Mouse (Mus musculus): ENCODE results near the gene 4930579G24Rik.

The 4930579G24Rik gene

DNA sequence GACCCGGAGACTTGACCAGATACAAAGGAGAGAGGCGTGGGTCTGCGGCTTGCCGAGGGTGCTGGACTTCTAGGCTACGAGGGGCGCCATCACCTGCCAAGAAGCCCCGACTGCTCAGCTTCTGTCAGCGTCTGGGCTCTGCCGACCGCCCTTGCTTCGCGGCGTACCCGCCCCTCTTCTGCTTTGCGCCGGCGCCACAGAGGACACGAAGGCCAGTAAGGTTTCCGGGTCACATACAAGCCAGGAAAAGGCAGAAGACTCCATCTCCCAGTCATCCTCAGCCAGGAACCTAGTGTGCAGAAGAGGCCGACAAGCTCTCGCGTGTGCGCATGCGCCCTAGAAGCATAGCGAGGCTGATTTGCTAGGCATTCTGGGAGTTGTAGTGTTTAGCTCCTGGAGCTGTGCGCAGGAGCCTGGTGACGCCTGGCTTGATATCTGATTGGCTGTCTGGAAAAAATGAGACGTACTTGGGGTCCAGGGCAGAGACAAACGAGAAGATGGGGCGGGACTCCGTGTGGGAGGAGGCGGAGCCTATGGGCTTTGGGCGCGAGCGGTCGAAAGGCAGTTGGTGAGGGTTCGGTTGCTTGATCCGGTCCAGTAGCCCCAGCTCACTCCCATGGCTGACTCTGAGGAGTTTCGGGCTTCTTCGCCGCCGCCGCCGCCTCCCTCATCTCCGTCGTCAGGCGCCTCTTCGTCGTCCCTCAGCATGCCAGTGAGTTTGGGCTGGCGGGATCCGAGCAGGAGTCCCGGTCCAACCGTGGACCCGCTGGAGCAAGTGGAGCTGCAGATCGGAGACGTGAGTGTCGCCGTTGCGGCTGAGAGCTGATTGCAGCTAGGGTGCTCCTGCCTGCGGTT lies at the start of gene 4930579G24Rik:
Gene 4930579G24Rik, plus strand, starts transcription at position 519 of the 855 bp plus-strand sequence.
- in situ Hi-C loops (cut with MboI, MseI): no loop called here

DNA sequence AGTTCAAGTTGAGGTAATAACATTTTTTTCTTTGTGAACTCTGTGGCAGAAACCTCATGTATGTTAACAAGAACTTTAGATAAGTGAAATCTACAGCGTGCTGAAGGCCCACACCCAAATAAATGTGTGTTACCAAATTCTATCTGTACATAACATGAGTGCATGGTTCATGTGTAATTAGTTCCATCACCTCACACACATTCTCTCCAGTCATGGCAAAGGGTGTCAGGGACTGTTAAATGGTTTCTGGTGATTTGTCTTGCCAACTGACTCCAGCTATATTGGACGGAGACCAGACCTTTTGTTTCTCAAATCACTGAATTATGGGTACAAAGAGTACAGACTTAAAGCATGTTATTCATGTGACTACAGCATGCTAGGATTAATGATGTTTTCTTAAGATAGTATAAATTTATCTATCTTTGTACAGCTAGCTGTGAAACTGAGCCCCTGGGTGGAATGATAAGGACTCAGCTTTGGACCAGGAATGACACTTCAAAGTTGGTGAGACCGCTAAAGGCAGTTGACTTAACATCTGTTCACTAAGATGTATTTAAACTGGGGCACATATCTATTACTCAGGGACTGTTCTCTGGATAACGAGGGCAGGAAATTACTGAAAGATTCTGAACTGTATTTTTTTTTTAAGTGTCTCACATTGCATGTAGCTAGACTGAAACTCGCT lies 48.8 kb upstream of the 4930579G24Rik start:
- in situ Hi-C loops (cut with MboI, MseI): loop anchor here (5.0 to 10.0 kb wide), 2 partner anchors 83 to 355 kb away; no protein-coding TSS in a partner anchor

DNA sequence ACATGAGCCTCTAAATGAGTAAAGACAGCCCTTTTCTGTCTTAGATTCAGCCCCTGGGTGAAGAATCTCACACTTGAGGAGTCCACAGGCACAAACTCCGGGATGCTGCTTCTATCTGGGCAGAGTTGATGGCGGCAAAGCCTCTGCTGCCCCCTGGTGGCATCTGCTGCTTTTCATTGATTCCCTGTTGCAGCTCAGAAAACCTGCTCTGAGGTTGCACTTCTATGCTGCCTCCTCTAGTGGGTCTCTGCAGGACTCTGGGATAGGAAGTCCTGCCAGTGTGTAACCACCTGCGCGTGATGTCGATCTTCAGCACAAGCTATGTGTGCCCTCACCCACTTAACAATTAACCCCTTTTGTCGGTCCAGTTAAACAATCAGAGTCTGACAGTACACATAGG lies 42.1 kb upstream of the 4930579G24Rik start:
- in situ Hi-C loops (cut with MboI, MseI): loop anchor here (5.0 to 10.0 kb wide), 3 partner anchors 362 to 630 kb away; no protein-coding TSS in a partner anchor

DNA sequence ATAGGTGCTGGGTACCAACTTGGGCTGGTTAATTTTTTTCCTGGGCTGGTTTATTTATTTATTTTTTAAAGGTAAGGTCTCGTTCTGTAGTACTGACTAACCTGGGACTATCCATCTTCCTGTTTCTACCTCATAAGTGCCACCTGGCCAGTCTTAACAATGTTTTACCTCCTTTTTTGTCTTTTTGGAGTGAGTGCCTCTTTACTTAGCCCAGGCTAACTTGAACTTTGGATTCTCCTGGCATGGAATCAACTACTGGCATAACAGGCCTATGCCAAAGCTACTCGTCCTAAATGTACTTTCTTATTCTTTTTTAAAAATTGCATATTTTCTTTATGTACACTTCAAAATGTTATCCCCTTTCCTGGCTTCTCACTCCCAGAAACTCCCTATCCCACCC lies 39.2 kb upstream of the 4930579G24Rik start:
- in situ Hi-C loops (cut with MboI, MseI): loop anchor here (5.0 to 10.0 kb wide), 4 partner anchors 365 to 632 kb away; no protein-coding TSS in a partner anchor

DNA sequence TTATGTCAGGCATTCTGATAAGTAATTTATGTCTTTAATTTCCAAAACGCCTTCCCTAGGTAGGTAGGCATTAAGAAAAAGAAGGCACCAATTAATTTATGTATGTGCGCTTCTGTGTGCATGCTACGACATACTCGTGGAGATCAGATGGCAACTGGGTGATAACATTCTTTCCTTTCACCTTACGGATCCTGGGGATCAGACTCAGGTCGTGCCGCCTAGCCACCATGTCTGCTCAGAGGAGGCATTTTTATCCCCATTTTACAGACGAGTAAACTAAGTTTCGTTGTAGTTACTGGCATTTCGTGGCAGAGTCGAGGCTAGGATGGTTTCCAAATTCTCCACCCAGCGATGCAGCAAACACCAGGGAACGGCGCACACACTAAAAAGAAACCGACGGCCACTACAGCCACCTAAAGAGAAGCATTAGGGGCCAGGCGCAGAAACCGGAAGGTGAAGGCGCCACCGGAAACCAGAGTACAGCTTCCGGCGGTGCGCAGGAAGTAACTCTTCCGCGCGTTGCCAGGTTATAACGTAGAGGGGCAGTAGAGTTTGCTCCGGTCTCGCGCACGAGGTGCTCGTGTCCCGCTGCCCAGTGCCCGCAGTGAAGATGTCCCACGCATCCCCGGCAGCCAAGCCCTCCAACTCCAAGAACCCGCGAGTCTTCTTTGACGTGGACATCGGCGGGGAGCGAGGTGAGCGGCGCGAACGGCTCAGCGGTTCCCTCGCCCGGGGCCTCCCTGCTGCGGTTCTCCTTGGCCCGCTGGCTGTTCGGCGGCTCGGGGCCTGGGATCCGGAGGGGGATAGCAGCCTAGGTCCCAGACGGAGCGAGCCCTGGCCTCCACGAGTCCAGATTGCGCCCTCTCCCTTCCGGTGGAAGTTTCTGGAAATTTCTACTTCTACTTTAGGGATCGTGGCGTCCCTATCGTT lies 37.8 kb upstream of the 4930579G24Rik start, which contains the start of gene Ppid:
Gene Ppid, plus strand, starts transcription at position 480 of the 930 bp plus-strand sequence.
- in situ Hi-C loops (cut with MboI, MseI): loop anchor here in 1 of 2 experiments (5.0 to 10.0 kb wide), 2 partner anchors 366 to 629 kb away; no protein-coding TSS in a partner anchor

DNA sequence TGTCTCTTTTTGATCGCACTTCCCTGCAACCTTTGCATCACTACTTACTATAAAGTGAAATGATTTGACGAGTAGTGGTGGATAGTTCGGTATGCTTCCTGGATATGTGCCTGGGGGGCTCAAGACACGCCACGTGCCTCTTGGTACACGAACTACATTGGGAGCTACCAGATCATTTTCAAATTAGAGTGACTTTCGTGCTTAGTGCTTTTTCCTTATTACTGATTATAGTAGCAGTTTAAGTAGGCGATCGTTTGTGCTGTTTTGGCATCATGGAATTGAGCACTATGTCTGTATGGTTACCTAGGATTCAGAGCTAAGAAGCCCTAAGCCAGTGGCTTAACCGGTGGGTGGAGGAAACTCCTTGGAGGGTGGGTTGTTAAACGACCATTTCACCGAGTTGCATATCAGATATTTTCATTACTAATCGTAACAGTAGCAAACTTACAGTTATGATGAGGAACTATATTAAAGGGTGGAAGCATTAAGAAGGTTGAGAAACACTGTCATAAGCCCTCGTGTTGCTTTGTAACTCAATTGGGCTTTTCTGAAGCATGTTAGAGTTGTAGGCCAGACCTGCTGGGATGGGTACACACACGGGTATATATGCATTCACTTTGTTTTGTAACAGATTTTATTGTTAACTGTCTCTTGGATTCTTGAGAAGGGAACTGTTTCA lies 36.9 kb upstream of the 4930579G24Rik start:
- in situ Hi-C loops (cut with MboI, MseI): loop anchor here in 1 of 2 experiments (5.0 to 10.0 kb wide), 2 partner anchors 367 to 630 kb away; no protein-coding TSS in a partner anchor

DNA sequence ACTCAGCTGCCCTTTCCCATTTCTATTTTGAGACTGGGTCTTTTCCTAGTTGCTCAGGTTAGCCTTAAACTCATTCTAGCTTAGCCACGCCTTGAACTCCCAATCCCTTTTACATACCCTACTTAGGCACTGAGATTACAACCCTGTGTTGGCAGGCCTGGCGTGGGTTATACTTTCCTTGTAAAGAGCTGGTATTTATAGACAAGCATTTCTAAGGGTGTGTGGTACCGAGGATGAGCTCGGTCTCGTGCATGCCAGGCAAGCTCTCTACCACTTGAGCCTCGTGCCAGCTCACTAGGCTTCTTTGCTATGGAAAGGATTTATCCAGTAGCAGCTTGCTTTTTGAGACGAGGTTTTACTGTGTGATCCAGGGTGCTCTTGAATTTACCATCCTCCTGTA lies 33.4 kb upstream of the 4930579G24Rik start:
- in situ Hi-C loops (cut with MboI, MseI): loop anchor here in 1 of 2 experiments (10.0 kb wide), 1 partner anchor 371 kb away; no protein-coding TSS in a partner anchor

DNA sequence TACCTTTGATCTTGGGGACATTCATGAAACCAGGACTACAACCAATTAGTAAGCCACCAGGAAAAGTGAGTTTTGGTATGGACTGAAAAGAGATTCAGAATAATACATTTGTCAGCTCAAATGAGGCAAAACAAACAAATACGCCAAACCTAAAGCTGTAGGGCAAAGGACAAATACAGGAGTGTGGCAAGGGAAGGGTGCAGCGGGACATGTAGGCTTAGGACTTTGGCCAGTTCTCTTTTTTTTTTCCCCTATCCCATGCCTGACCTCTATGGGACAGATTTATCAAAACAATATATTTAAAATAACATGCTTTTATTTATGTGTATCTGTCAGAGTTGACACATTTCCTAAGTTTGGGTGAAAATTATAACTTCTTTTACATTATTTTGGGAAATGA lies 19.0 kb upstream of the 4930579G24Rik start:
- in situ Hi-C loops (cut with MboI, MseI): no loop called here

DNA sequence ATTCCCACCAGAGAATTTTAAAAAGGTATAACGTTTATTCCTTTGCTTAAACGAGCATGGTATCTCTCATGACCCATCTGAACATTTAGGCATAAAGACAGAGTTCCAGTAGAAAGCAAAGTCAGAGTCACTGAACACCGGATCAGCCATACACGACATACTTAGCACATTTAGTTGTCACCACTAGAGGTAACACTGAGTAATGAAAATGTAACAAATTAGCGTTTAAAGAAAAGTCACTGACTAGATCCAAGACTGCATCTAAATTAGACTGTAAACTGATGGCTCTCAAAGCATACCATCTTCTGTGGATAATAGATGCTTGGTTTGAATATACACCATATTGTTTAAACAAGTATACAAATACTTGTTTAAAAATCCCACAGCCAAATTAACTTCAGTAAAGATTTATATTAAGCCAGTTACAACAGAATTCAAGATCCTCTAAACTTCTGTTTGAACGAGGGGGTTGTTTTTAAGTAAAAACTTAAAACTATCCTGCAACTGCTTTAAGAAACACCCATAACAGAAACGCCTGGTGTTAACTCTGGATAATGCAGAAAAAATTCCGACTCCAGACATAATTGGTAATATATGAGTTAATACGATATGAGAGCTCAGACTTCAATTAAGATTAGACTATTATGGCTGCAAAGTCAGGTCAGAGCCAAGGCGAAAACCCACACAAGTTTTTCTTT lies 1.2 kb upstream of the 4930579G24Rik start:
- in situ Hi-C loops (cut with MboI, MseI): no loop called here

DNA sequence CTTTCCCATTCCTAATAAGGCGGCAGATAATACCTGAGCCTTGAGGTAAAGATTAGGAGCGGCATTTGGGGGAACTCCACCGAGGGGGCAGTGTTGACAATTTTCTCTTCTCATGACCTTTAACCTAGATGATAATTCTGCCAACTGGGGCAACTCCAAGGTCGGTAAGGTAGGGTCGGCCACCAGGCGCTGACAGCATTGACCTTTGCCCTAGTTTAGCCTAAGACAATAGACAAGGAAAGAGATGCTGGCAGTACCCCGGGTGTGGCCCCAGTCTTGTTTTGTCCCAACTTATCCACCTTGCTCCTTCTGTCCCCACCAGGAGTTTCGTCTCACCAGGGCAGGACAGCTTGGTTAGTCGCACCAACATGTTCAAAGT lies 708 bp upstream of the 4930579G24Rik start:
- in situ Hi-C loops (cut with MboI, MseI): no loop called here

DNA sequence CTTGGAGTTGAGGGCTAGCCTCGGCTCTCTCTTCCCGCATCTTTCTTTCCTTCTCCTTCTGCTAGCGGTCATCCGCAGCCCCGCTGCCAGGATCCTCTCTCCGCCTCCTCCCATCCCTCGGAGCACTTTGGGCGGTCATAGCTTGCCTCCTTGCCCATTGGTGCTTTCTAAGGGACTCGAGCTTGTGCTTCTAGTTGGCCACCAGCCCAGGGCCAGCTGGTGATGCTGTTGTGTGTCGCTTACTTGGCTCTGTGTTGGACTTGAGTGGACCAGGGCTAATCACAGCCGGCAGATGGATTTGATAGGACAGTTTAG lies 494 bp downstream of the 4930579G24Rik start, which contains the start of gene Etfdh:
Gene Etfdh, minus strand, starts transcription at position 85 of the 315 bp plus-strand sequence.
- in situ Hi-C loops (cut with MboI, MseI): no loop called here

DNA sequence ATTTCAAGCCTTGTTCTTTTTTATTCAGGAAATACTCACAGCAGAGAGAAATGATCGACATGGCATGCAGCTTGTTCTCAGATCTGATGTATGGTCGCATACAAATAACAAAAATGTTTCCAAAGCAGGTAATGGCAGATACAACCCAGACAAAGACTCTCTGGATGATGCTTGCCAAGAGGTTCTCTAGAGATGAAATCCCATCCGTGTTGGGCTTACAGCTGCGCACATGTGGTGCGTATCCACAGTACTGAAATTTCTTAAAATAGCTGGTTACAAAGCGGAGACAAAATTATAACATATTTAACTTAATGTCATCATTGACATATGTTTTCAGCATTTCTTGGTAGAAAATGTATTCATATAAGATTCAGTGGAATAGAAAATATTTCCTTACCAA lies 23.2 kb downstream of the 4930579G24Rik start:
- in situ Hi-C loops (cut with MboI, MseI): no loop called here

DNA sequence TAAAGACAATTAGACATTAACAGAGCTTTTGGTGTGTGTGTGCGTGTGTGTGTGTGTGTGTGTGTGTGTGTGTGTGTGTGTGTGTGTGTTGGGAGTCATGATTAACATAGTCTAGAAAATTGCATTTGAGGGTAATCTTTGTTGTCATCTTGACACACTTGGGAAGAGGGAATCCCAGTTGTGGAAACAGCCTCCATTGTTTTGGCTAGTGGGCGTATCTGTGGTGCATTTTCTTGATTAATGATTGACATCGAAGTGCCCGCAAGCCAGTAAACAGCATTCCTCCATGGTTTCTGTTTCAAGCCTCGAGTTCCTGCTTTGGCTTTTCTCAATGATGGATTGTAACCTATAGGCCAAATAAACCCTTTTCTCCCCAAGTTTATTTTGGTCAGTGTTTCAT lies 27.8 kb downstream of the 4930579G24Rik start:
- in situ Hi-C loops (cut with MboI, MseI): no loop called here

DNA sequence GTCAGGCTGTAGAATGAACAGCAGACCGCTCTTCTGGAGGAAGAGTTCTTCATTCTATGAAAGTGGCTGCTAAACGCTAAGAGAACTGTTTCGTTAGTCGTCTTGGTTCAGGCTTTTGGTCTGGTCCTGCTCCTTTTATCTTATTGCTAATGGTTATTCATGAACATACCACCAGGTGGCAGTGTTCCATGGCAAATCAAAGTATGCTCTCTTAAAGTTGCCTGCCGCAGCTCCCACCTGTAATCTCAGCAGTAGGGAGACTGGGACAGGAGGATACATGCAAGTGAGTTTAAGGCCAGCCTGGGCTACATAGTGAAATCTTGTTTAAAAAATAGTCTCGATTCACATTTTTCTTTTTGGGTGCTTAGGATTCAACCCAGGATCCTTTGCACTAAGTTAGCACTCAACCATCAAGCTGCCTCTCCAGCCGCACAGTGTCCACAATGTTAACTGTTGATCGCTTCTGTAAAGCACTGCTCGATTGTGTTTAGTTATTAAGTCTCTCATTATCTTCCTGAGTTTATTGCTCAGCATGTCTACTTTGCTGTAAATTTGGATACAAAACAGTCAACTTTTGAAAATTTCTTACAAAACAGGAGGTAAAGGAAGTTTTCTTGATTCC lies 36.0 kb downstream of the 4930579G24Rik start:
- in situ Hi-C loops (cut with MboI, MseI): loop anchor here in 1 of 2 experiments (5.0 kb wide), 2 partner anchors 147 to 397 kb away; no protein-coding TSS in a partner anchor

DNA sequence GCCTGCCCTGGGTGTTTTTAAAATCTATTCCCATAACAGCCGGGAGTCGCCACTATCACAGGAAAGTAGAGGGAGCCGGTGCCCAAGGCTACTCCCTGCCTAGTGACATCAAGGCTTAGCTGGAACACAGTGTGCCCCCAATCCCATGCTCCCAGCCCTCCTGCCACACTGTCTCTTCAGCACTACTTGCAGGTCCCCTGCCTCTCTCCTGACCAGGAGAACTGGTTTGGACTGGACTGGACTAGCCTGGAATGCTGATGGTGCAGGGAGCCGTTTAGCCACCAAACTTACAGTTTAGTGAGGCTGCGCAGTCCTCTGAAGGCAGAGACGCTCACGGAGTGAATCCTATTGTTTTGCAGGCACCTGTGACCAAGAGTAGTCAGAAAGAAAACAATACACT lies 41.7 kb downstream of the 4930579G24Rik start:
- in situ Hi-C loops (cut with MboI, MseI): loop anchor here in 1 of 2 experiments (5.0 kb wide), 1 partner anchor 142 kb away; no protein-coding TSS in a partner anchor

DNA sequence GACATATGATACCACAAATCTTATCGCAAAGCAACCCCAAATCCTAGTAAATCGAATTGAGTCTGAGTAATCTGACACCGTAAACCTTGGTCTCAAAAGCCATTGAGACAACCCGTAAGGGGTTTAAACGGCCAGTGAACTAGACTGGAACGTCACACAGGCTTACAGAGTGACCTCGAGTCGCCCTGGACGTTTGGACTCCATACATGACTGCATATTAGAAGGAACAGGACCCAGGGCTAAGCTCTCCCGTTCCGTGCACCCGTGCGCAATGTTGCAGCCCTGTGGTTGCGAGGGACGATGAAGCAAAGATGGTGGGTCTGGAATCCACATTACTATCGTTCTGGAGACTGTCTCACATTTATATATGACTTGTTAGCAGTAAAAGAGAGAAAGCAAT lies 43.3 kb downstream of the 4930579G24Rik start:
- in situ Hi-C loops (cut with MboI, MseI): loop anchor here in 1 of 2 experiments (5.0 kb wide), 1 partner anchor 140 kb away; no protein-coding TSS in a partner anchor

DNA sequence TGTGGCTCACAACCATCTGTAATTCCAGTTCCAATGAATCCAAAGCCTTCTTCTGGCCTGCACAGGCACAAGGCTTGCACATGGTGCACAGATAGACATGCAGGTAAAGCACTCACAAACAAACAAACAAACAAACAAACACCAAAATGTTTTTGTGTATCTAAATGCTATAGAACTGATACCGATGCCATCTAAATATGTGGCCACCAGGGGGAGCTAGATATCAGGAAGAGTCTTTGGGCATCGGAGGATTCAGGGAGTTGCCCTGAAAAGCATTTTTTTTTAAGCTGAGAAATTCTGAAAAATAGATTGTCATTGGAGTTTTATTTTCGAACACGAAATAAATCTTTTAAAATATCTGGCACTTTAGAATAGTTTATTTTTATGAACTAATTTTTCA lies 44.2 kb downstream of the 4930579G24Rik start:
- in situ Hi-C loops (cut with MboI, MseI): loop anchor here in 1 of 2 experiments (5.0 kb wide), 1 partner anchor 139 kb away; no protein-coding TSS in a partner anchor

DNA sequence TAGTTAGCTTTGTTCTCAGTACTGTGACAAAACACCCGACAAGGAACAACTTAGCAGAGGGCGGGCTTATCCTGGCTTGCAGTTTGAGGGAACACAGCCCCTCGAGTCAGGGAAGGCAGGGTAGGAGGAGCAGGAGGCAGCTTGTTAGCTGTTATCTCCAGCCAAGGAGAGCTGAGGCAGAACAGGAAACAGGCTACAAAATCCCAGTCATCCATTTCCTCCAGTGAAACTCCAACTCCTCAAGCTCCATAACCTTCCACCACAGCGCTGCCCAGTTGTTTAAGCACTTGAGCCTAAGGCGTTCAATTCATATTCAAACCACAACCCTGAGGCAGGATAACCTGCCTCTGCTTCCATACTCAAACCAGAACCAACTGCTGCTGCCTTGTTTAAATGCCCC lies 45.8 kb downstream of the 4930579G24Rik start:
- in situ Hi-C loops (cut with MboI, MseI): loop anchor here in 1 of 2 experiments (5.0 kb wide), 1 partner anchor 138 kb away; no protein-coding TSS in a partner anchor

DNA sequence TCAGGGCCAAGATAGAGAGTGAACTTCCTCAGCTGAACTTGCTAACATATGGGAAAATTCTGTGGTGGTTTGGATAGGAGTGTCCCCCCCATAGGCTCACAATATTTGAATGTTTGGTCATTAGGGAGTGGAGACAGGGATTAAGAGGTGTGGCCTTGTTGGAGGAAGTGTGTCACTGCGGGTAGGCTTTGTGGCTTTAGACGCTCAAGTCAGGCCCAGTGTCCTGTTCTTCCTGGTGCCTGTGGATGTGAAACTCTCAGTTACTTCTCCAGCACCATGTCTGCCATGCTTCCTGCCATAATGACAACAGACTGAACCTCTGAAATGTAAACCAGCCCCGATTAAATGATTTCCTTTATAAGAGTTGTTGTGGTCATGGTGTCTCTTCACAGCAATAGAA lies 47.5 kb downstream of the 4930579G24Rik start:
- in situ Hi-C loops (cut with MboI, MseI): no loop called here

All from T-helper 17 cell (primary cell).